Comparison of ENCODE assay signal across 14 mouse cellular contexts in the genomic region with DNA sequence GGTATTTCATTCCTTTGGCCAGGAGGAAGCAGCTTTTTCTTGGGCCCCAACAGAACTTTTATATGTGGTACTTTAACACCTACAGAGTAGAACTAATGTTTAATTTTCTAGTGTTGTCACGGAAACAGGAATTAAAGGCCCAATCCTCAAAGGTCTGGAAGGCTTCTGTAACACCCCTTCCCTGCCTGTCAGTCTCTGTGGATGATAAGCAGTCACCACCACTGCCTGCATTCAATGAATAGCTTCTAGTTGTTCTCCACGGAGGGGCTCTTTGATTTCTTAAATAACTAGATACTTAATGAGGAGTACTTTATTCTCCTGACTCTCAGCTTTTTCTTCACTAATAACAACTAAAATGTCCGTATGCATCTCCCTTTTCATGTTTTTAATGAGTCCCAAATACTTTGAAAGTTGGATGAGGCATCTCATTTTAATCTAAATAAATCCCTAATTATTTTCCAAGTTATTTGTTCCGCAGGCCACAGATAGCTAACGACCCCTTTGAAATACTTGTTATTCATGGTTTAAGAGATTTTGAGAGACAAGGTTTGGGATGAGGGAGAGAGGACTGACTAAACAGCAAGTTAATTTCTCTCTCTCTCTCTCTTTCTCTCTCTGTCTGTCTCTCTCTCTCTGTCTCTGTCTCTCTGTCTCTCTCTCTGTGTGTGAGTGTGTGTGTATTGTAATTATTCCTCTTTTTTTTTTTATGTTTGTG.
"Had no signal": no experiment of that assay in that cellular context is flagged by ENCODE, and none has a peak within 500 bp of the region (broad histone marks: within the 10 kb centered on the region; RNA-seq: fewer than 3 reads in every experiment).

No protein-coding gene starts in this region.

- H3K9me3 ChIP-seq: limb, embryonic 15.5 days; liver, embryonic 12.5 days; lung, embryonic 15.5 days; megakaryocyte, embryonic 14.5 days; midbrain, embryonic 15.5 days had no signal

- H3K9ac ChIP-seq: limb, embryonic 15.5 days; liver, embryonic 12.5 days; lung, embryonic 15.5 days; midbrain, embryonic 15.5 days had no signal

- H3K4me1 ChIP-seq: limb, embryonic 15.5 days; liver, embryonic 12.5 days; lung, embryonic 15.5 days; megakaryocyte, embryonic 14.5 days; midbrain, embryonic 15.5 days had no signal

- H3K27ac ChIP-seq: limb, embryonic 15.5 days; liver, embryonic 12.5 days; lung, embryonic 15.5 days; macrophage; midbrain, embryonic 15.5 days had no signal

- DNase-seq: kidney, adult 8-10 months; kidney, postnatal 25 days; layer of hippocampus, adult 9-11 months; layer of hippocampus, postnatal 36 days; lung, postnatal 14 days; right cerebral cortex, postnatal 14 days; thymus, postnatal 36 days had no signal

- ATAC-seq: intestine, postnatal 0 days; liver, embryonic 12.5 days; midbrain, embryonic 15.5 days had no signal

- H3K4me3 ChIP-seq: limb, embryonic 15.5 days; liver, embryonic 12.5 days; lung, embryonic 15.5 days; megakaryocyte, embryonic 14.5 days; midbrain, embryonic 15.5 days had no signal

- H3K36me3 ChIP-seq: limb, embryonic 15.5 days; liver, embryonic 12.5 days; lung, embryonic 15.5 days; midbrain, embryonic 15.5 days had no signal

- H3K4me2 ChIP-seq: limb, embryonic 15.5 days; liver, embryonic 12.5 days; lung, embryonic 15.5 days; midbrain, embryonic 15.5 days had no signal

- H3K27me3 ChIP-seq: limb, embryonic 15.5 days; liver, embryonic 12.5 days; lung, embryonic 15.5 days; megakaryocyte, embryonic 14.5 days; midbrain, embryonic 15.5 days had no signal
